Mouse (Mus musculus): ENCODE data around the gene Ptar1.

GRCm38 (mm10) chr19:23694344-23694743 lies 7.1 kb downstream of the Ptar1 start:
- TF ChIP-seq CTCF (IDR thresholded peaks at IDR 0.05; ENCODE audit: control insufficient read depth, insufficient read depth, insufficient read length) (no peak), USF1 (IDR thresholded peaks at IDR 0.05; ENCODE audit: low read depth) (no peak), MYOD1 (IDR thresholded peaks at IDR 0.05; ENCODE audit: control insufficient read depth, insufficient read length, low read depth) (no peak), CEBPB (IDR thresholded peaks at IDR 0.05; ENCODE audit: low read depth) (no peak)
